Mouse (Mus musculus) adrenal gland, adult 2 months (tissue): ENCODE data around the gene Slc20a1. TPM values are rescaled to one million over a fixed set of nuclear protein-coding genes. Genes with fewer than 3 reads are reported as not detected.
A peak's percentile ranks its signal among the peaks of the same experiment; 100 is the strongest.

ENCODE experiments used
- DNase-seq: peaks from one replicate; pipeline ENCODE4 v3.0.0; 2021
- long read RNA-seq: library from polyadenylated mRNA; stranded (forward); transcript quantifications from one replicate; pipeline ENCODE4 v2.0.0, GENCODE M21; 2021
- polyA plus RNA-seq: library from polyadenylated mRNA; depleted of rRNA; stranded (reverse); fragments of >200 nt; gene quantifications from 2 replicates; pipeline ENCODE4 v1.2.3, GENCODE M21; 2012; rRNA removed
- total RNA-seq, 2 experiments: library from RNA; stranded (reverse); gene quantifications; 2 replicates each; pipeline ENCODE4 v1.2.3; 2021

Gene Slc20a1
- total RNA-seq, result 10 to 100 TPM; 12.4 to 14.1 TPM
- polyA plus RNA-seq, result 6.8 and 9.4 TPM in 2 replicates
- long read RNA-seq, result 0 reads

- DNase-seq, result peak; percentile 100
Observed at GRCm38 (mm10) chr2:129198436-129199327, at the start of gene Slc20a1. Gene Slc20a1 (plus strand): TSS chr2:129198764.

- no peak for DNase-seq
Observed at GRCm38 (mm10) chr2:129148836-129149235, 49.7 kb upstream of the Slc20a1 start.

- DNase-seq, result peak; percentile 51
Observed at GRCm38 (mm10) chr2:129150386-129150785, 48.2 kb upstream of the Slc20a1 start.

GRCm38 (mm10) chr2:129151111-129151510, 47.5 kb upstream of the Slc20a1 start:
- DNase-seq, result no peak

- peak; percentile 52 for DNase-seq
Observed at GRCm38 (mm10) chr2:129152751-129153150, 45.8 kb upstream of the Slc20a1 start.

GRCm38 (mm10) chr2:129164815-129165214, 33.7 kb upstream of the Slc20a1 start:
- DNase-seq, result no peak

GRCm38 (mm10) chr2:129166466-129167463, 31.8 kb upstream of the Slc20a1 start:
- no peak for DNase-seq

GRCm38 (mm10) chr2:129173386-129173785, 25.2 kb upstream of the Slc20a1 start:
- DNase-seq, result no peak

GRCm38 (mm10) chr2:129174474-129174873, 24.1 kb upstream of the Slc20a1 start:
- peak; percentile 44 for DNase-seq

- peak; percentile 30 for DNase-seq
Observed at GRCm38 (mm10) chr2:129175636-129176035, 22.9 kb upstream of the Slc20a1 start.

- no peak for DNase-seq
Observed at GRCm38 (mm10) chr2:129176676-129177420, 21.7 kb upstream of the Slc20a1 start.

GRCm38 (mm10) chr2:129177661-129178060, 20.9 kb upstream of the Slc20a1 start:
- DNase-seq, result no peak

- DNase-seq, result no peak
Observed at GRCm38 (mm10) chr2:129178182-129178908, 20.2 kb upstream of the Slc20a1 start.

GRCm38 (mm10) chr2:129179946-129180853, 18.4 kb upstream of the Slc20a1 start:
- DNase-seq, result no peak

GRCm38 (mm10) chr2:129181509-129181908, 17.1 kb upstream of the Slc20a1 start:
- no peak for DNase-seq

GRCm38 (mm10) chr2:129182412-129182811, 16.2 kb upstream of the Slc20a1 start:
- no peak for DNase-seq

- DNase-seq, result no peak
Observed at GRCm38 (mm10) chr2:129183561-129184031, 15.0 kb upstream of the Slc20a1 start.

GRCm38 (mm10) chr2:129184853-129185252, 13.7 kb upstream of the Slc20a1 start:
- DNase-seq, result no peak

- DNase-seq, result no peak
Observed at GRCm38 (mm10) chr2:129185611-129186290, 12.8 kb upstream of the Slc20a1 start.
